Mouse (Mus musculus) forebrain, postnatal 0 days (tissue): ENCODE measurements around the gene Mrgprx1. TPM values are rescaled to one million over a fixed set of nuclear protein-coding genes. Genes with fewer than 3 reads are reported as not detected.

Experiments used
- ATAC-seq: fragments of 200-750 bp; cut with Nextera tagmentation; 2 replicates; pipeline ENCODE4 v1.8.0; 2017; ENCODE audit warnings: mild to moderate bottlenecking, moderate library complexity
- DNase-seq: peaks from one replicate; pipeline ENCODE4 v3.0.0-alpha.2; 2015
- H3K27ac ChIP-seq: fragments of 300-500 bp; sonication (generic); 2 replicates; pipeline ENCODE4 v1.5.1; 2014; ENCODE audit warnings: low read depth, mild to moderate bottlenecking, antibody characterized with exemption, low read length, moderate library complexity, mixed read lengths
- H3K27me3 ChIP-seq: fragments of 300-500 bp; sonication (generic); 2 replicates; pipeline ENCODE4 v1.6.1; 2014; ENCODE audit warnings: mild to moderate bottlenecking, low read length, mixed read lengths; ENCODE audit not compliant: insufficient read depth
- H3K36me3 ChIP-seq: fragments of 300-500 bp; sonication (generic); 2 replicates; pipeline ENCODE4 v1.6.1; 2014; ENCODE audit warnings: mild to moderate bottlenecking, moderate library complexity; ENCODE audit not compliant: insufficient read depth
- H3K4me1 ChIP-seq: fragments of 300-500 bp; sonication (generic); 2 replicates; pipeline ENCODE4 v1.6.1; 2014; ENCODE audit warnings: antibody characterized with exemption; ENCODE audit not compliant: insufficient read depth
- H3K4me2 ChIP-seq: fragments of 300-500 bp; sonication (generic); 2 replicates; pipeline ENCODE4 v1.6.1; 2014; ENCODE audit warnings: low read depth, mild to moderate bottlenecking, moderate library complexity
- H3K4me3 ChIP-seq: fragments of 300-500 bp; sonication (generic); 2 replicates; pipeline ENCODE4 v1.5.1; 2014; ENCODE audit warnings: low read depth, low read length, mixed read lengths
- H3K9ac ChIP-seq: fragments of 300-500 bp; sonication (generic); 2 replicates; pipeline ENCODE4 v1.6.1; 2014; ENCODE audit warnings: mild to moderate bottlenecking
- H3K9me3 ChIP-seq: fragments of 300-500 bp; sonication (generic); 2 replicates; pipeline ENCODE4 v1.6.1; 2016; ENCODE audit warnings: low read length
- CTCF ChIP-seq: sonication (generic); IDR thresholded peaks from 2 replicates; pipeline ENCODE4 v1.5.1; 2016; ENCODE audit warnings: antibody characterized with exemption, control low read depth, low read depth
- WGBS: fragments of 180-500 bp; shearing (Covaris S2); extraction: QIAGEN DNeasy Blood & Tissue Kit; methylation state at CpG from one replicate; pipeline ENCODE4 v1.1.7; 2014; 5-methylcytosine and 5-hydroxymethylcytosine counted together
- polyA plus RNA-seq: library from polyadenylated mRNA; unstranded; fragments of >200 nt; fragmentation: Nextera tagmentation; extraction: Ambion mirVana; gene quantifications from 2 replicates; pipeline ENCODE4 v1.2.1, GENCODE M21; 2015
- total RNA-seq: library from RNA; depleted of rRNA; stranded (reverse); fragments of >200 nt; gene quantifications from 2 replicates; pipeline ENCODE4 v1.2.3, GENCODE M21; 2014; rRNA removed

Gene Mrgprx1
- total and polyA plus RNA-seq, 2 experiments from 2014 or later, result not detected

- Histone ChIP-seq H3K4me3 (no peak within 1 kb of the TSS), H3K27me3 (no peaks in the 10 kb centered on the region), H3K4me2 (no peak within 1 kb of the TSS), H3K9ac (no peak within 1 kb of the TSS), H3K4me1 (no peaks in the 10 kb centered on the region), H3K27ac (no peak within 1 kb of the TSS), H3K36me3 (no peaks in the 10 kb centered on the region), H3K9me3 (no peaks in the 10 kb centered on the region)
- no peak for ATAC-seq
- no peak for TF ChIP-seq CTCF
- no peak for DNase-seq
- WGBS, result 54% methylated on average over 1 of the region's 1 CpGs
Observed at GRCm38 (mm10) chr7:47981995-47982394, 45.4 kb downstream of the Mrgprx1 start, which contains the start of gene Mrgpra4. TSS of gene Mrgpra4 (minus strand) at chr7:47982095.

Other genes starting within 250 kb of the Mrgprx1 start
- gene Mrgpra4, start 45.5 kb downstream of the Mrgprx1 start, total RNA-seq, result not detected in 2 replicates
- not detected in 2 replicates for gene Mrgpra4, start 45.5 kb downstream of the Mrgprx1 start, polyA plus RNA-seq
- not detected in 2 replicates for gene Mrgprb5, start 141.4 kb upstream of the Mrgprx1 start, total RNA-seq
- gene Mrgprb5, start 141.4 kb upstream of the Mrgprx1 start, polyA plus RNA-seq, result not detected in 2 replicates
- not detected in 2 replicates for gene Mrgprb4, start 171.7 kb upstream of the Mrgprx1 start, total RNA-seq
- gene Mrgprb4, start 171.7 kb upstream of the Mrgprx1 start, polyA plus RNA-seq, result not detected in 2 replicates